Mouse (Mus musculus): Measurements from ENCODE around the gene Gm8297.
"Not testable (repeated sequence)": the region's sequence is repeated elsewhere in the genome, so short reads cannot be mapped to it uniquely, and the experiment has no call there.

Gm8297 gene

GRCm38 (mm10) chr14:4983635-4984034, at the start of gene Gm8297:
Gene Gm8297 (plus strand): TSS chr14:4983935.
- not testable (repeated sequence) for DNase-seq

DNA sequence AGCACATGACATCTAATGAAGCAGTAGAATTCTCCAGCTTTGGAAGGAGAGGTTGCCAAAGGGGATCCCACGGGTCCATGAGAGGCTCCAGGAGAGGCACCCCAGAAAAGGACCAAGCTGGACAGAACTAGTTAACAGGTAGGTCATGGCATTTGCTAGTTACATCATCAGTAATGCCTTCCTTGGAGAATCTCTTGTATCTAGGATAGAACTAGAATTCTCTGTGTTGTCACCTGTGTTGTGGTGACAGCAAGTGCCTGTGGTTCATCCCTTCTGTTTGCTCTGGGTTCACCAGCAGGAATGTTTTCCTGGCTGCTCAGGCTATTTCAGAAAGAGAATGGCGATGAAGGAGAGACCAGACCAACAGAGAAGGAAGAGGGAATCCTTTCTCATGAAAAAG, 31.9 kb downstream of the Gm8297 start, which contains the start of gene Gm3298:
Gm3298 (plus strand) TSS at position 301 of the 400 bp plus-strand sequence.
- not testable (repeated sequence) for DNase-seq

All from retina, postnatal 1 day (tissue).